In genomic region chr10:111943026-111943425, GRCm38 (mm10) we compare ENCODE assay signal across 22 mouse cellular contexts.
"Had no signal": no experiment of that assay in that cellular context is flagged by ENCODE, and none has a peak within 500 bp of the region (broad histone marks: within the 10 kb centered on the region; RNA-seq: fewer than 3 reads in every experiment).

No protein-coding gene starts in this region.

- H3K4me3 ChIP-seq: hindbrain, embryonic 15.5 days; layer of hippocampus, adult 2 months; limb, embryonic 10.5 days; limb, embryonic 13.5 days; liver, embryonic 15.5 days; lung, embryonic 15.5 days; megakaryocyte, embryonic 14.5 days; neural tube, embryonic 12.5 days; neural tube, embryonic 15.5 days; stomach, embryonic 15.5 days had no signal

- H3K9me3 ChIP-seq: hindbrain, embryonic 15.5 days; limb, embryonic 10.5 days; limb, embryonic 13.5 days; liver, embryonic 15.5 days; lung, embryonic 15.5 days; neural tube, embryonic 15.5 days; stomach, embryonic 15.5 days had no signal

- H3K9ac ChIP-seq: hindbrain, embryonic 15.5 days; limb, embryonic 13.5 days; liver, embryonic 15.5 days; lung, embryonic 15.5 days; neural tube, embryonic 12.5 days; neural tube, embryonic 15.5 days; stomach, embryonic 15.5 days had no signal

- H3K4me2 ChIP-seq: hindbrain, embryonic 15.5 days; limb, embryonic 13.5 days; liver, embryonic 15.5 days; lung, embryonic 15.5 days; midbrain, embryonic 11.5 days; neural tube, embryonic 12.5 days; neural tube, embryonic 15.5 days; stomach, embryonic 15.5 days had no signal

- H3K27me3 ChIP-seq: hindbrain, embryonic 15.5 days; limb, embryonic 13.5 days; liver, embryonic 15.5 days; lung, embryonic 15.5 days; neural tube, embryonic 12.5 days; neural tube, embryonic 15.5 days; stomach, embryonic 15.5 days had no signal

- H3K36me3 ChIP-seq: hindbrain, embryonic 15.5 days; limb, embryonic 10.5 days; limb, embryonic 13.5 days; liver, embryonic 15.5 days; lung, embryonic 15.5 days; neural tube, embryonic 12.5 days; neural tube, embryonic 15.5 days; stomach, embryonic 15.5 days had no signal

- DNase-seq: kidney, adult 2 months; kidney, postnatal 25 days; layer of hippocampus, adult 9-11 months; liver; midbrain, embryonic 14.5 days; retina, postnatal 1 day; right cerebral cortex, postnatal 25 days; spleen, adult 18-20 months; thymus, postnatal 25 days had no signal

- ATAC-seq: intestine, postnatal 0 days had no signal

- H3K4me1 ChIP-seq: hindbrain, embryonic 15.5 days; limb, embryonic 10.5 days; liver, embryonic 15.5 days; lung, embryonic 15.5 days; neural tube, embryonic 12.5 days; neural tube, embryonic 15.5 days; stomach, embryonic 15.5 days had no signal

- H3K27ac ChIP-seq: hindbrain, embryonic 15.5 days; kidney, postnatal 0 days; layer of hippocampus, adult 2 months; limb, embryonic 10.5 days; limb, embryonic 13.5 days; liver, embryonic 15.5 days; lung, embryonic 15.5 days; neural tube, embryonic 12.5 days; neural tube, embryonic 15.5 days; stomach, embryonic 15.5 days had no signal
